Mouse (Mus musculus): ENCODE results near the gene Zfp626. TPM values are rescaled to one million over a fixed set of nuclear protein-coding genes. Genes with fewer than 3 reads are reported as not detected.
A peak's percentile ranks its signal among the peaks of the same experiment; 100 is the strongest.
"Not testable (repeated sequence)": the region's sequence is repeated elsewhere in the genome, so short reads cannot be mapped to it uniquely, and the experiment has no call there.

Gene Zfp626
- polyA plus RNA-seq (2016; fragmentation: Nextera tagmentation; extraction: Ambion mirVana): 1.3 and 1.4 TPM in 2 replicates

- not testable (repeated sequence) for ATAC-seq (ENCODE audit: insufficient number of reproducible peaks, low FRiP score); H3K4me2 ChIP-seq; H3K9me3 ChIP-seq (replicated peaks); H3K4me3 ChIP-seq; H3K4me1 ChIP-seq (replicated peaks); H3K27me3 ChIP-seq (replicated peaks); H3K27ac ChIP-seq (ENCODE audit: poor library complexity, severe bottlenecking); H3K9ac ChIP-seq
- whole genome bisulfite sequencing: 93% methylated on average over 3 of the region's 3 CpGs
- peaks cover 45% of the 10 kb centered on the region for H3K36me3 ChIP-seq
These were observed at the start of gene Zfp626 for GRCm38 (mm10) chr7:27806896-27807295. Gene Zfp626 (plus strand): TSS chr7:27807196.

GRCm38 (mm10) chr7:27765176-27765886 is 41.7 kb upstream of the Zfp626 start:
- Histone ChIP-seq H3K36me3 (no peaks in the 10 kb centered on the region), H3K9ac (no peak overlapping the region), H3K27me3 (replicated peaks) (0 out of 2 replicates have a peak, but pooled peaks cover 7% of the 10 kb centered on the region), H3K9me3 (replicated peaks) (no peaks in the 10 kb centered on the region), H3K4me2 (peak overlapping the region; percentile 71), H3K4me1 (replicated peaks) (peaks cover 2% of the 10 kb centered on the region; the same call in 1 of the 2 replicates), H3K4me3 (peak overlapping the region; percentile 39), H3K27ac (ENCODE audit: poor library complexity, severe bottlenecking) (no peak overlapping the region)
- 4% methylated on average over 16 of the region's 17 CpGs for WGBS
- ATAC-seq (ENCODE audit: insufficient number of reproducible peaks, low FRiP score): no peak

GRCm38 (mm10) chr7:27789306-27789705 is 17.7 kb upstream of the Zfp626 start:
- 82% methylated on average over 5 of the region's 5 CpGs for WGBS
- ATAC-seq (ENCODE audit: insufficient number of reproducible peaks, low FRiP score): no peak
- H3K4me2 ChIP-seq: no peak overlapping the region
- H3K36me3 ChIP-seq: no peaks in the 10 kb centered on the region
- H3K27me3 ChIP-seq (replicated peaks): no peaks in the 10 kb centered on the region
- H3K9me3 ChIP-seq (replicated peaks): peaks cover 8% of the 10 kb centered on the region
- no peak overlapping the region for H3K9ac ChIP-seq
- H3K4me3 ChIP-seq: no peak overlapping the region
- H3K27ac ChIP-seq (ENCODE audit: poor library complexity, severe bottlenecking): no peak overlapping the region
- no peaks in the 10 kb centered on the region for H3K4me1 ChIP-seq (replicated peaks)

GRCm38 (mm10) chr7:27793865-27794264 is 13.1 kb upstream of the Zfp626 start:
- not testable (repeated sequence) for H3K36me3 ChIP-seq; H3K4me2 ChIP-seq; H3K9me3 ChIP-seq (replicated peaks); ATAC-seq (ENCODE audit: insufficient number of reproducible peaks, low FRiP score); H3K9ac ChIP-seq; H3K4me1 ChIP-seq (replicated peaks); H3K4me3 ChIP-seq; H3K27me3 ChIP-seq (replicated peaks); H3K27ac ChIP-seq (ENCODE audit: poor library complexity, severe bottlenecking)
- WGBS: 64% methylated on average over 3 of the region's 3 CpGs

DNA sequence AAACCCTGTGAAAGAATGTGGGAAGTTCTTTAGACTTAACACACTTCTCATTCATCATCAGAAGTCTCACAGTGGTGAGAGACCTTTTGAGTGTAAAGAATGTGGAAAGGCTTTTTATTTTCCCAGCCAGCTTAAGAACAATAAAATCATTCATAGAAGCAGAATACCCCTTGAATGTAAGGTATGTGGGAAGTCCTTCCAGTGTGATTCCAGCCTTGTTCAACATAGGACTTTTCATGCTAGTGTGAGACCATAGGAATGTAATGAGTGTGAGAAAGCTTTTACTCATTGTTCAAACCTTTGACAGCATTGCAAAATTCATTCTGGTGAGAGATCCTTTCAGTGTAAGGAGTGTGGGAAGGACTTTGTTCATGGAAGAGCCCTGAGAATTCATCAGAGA is 12.4 kb upstream of the Zfp626 start:
- Histone ChIP-seq H3K9me3 (replicated peaks) (no peaks in the 10 kb centered on the region; the same call in 1 of the 2 replicates), H3K27ac (ENCODE audit: poor library complexity, severe bottlenecking) (no peak overlapping the region), H3K27me3 (replicated peaks) (no peaks in the 10 kb centered on the region), H3K4me1 (replicated peaks) (peaks cover 7% of the 10 kb centered on the region), H3K9ac (no peak overlapping the region), H3K4me2 (no peak overlapping the region), H3K4me3 (no peak overlapping the region), H3K36me3 (no peaks in the 10 kb centered on the region)
- no peak for ATAC-seq (ENCODE audit: insufficient number of reproducible peaks, low FRiP score)

DNA sequence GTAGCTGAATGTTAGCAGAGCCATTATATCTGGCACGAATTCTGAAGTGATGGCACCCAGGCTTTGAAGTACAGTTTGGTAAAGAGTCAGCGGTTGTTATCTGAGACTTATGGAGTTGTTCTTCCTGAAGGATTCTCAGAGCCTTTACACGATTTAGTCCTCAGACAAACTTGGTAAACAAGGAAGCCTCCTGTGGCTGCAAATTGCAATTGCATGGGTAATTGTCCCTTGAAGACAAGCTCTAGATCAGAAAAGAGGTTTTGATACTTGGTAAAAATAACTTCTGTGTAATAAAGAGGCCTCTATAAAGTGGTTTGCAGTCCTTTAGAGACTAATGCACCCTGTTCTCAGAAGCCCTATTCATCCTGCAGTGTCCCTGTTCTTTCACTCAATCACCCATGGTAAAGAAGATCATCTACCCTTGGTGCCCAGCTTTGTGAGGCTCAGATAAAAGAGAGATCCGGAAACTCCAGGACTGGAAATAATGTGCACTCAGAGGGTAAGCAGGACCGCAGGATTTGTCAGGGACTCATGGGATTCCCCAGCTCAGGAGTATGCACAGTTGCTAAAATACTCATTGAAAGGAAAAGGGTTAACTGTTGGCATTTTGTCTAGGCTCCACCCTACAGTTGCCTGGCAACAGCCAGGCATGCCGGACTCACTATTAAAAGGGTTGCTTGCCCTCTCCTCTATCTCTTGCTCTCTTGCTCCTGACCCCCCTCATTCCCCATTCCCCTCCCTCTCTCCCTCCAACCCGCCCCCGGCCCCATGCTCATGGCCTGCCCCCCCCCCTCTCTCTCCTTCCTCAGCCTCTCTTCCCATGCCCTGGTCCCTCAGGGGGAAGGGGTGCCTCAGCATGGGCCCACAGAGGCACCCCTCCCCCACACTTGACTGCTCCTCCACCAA is 8.8 kb upstream of the Zfp626 start:
- H3K4me3 ChIP-seq: peak overlapping the region; percentile 9; the same call in 1 of the 2 replicates
- H3K9me3 ChIP-seq (replicated peaks): no peaks in the 10 kb centered on the region; the same call in 1 of the 2 replicates
- ATAC-seq (ENCODE audit: insufficient number of reproducible peaks, low FRiP score): peak; percentile 63; the same call in 1 of the 2 replicates
- H3K27me3 ChIP-seq (replicated peaks): no peaks in the 10 kb centered on the region
- H3K27ac ChIP-seq (ENCODE audit: poor library complexity, severe bottlenecking): no peak overlapping the region
- no peak overlapping the region for H3K9ac ChIP-seq
- peaks cover 7% of the 10 kb centered on the region for H3K4me1 ChIP-seq (replicated peaks)
- 27% methylated on average over 8 of the region's 8 CpGs for WGBS
- H3K4me2 ChIP-seq: peak overlapping the region; percentile 49
- no peaks in the 10 kb centered on the region for H3K36me3 ChIP-seq

DNA sequence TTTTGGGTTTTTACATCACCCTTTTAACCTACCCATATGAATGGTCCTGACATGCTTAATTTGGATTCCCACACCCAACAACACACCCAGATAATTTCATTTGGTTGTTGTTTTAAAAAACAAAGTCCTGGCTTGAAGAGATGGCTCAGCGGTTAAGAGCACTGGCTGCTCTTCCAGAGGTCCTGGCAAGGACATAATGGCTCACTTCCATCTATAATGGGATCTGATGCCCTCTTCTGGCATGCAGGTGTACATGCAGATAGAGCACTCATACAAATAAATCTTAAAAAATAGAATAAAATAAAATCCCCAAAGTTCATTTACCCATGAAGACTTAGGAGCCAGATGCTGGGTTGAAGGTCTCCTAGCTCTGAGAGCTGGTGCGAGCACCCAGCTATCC is 5.9 kb upstream of the Zfp626 start:
- 58% methylated on average over 2 of the region's 2 CpGs for WGBS
- Histone ChIP-seq H3K4me1 (replicated peaks) (peaks cover 7% of the 10 kb centered on the region), H3K27me3 (replicated peaks) (no peaks in the 10 kb centered on the region), H3K4me2 (no peak overlapping the region), H3K4me3 (no peak overlapping the region), H3K27ac (ENCODE audit: poor library complexity, severe bottlenecking) (no peak overlapping the region), H3K9me3 (replicated peaks) (no peaks in the 10 kb centered on the region; the same call in 1 of the 2 replicates), H3K36me3 (peaks cover 2% of the 10 kb centered on the region; the same call in 1 of the 2 replicates), H3K9ac (no peak overlapping the region)
- ATAC-seq (ENCODE audit: insufficient number of reproducible peaks, low FRiP score): no peak

DNA sequence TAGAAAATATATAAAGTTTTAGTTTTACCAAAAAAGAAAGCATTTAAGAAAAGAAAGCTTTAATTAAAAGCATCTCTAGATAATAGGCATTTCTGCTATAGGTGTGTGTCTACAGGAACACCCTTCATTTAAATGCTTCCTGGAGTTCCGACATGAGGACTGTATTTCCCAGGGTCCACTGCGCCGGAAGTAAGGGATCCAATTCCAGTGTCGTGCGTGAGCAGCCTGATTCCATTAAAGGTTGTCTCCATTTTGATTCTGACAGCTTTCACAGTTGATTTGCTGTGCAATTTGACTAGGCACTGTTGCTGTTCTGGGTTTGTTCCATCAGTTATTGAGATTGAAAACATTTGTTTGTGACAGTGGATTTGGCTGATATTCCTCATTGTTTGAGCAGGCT is 4.0 kb upstream of the Zfp626 start:
- H3K4me1 ChIP-seq (replicated peaks): peaks cover 7% of the 10 kb centered on the region
- H3K4me3 ChIP-seq: no peak overlapping the region
- no peak overlapping the region for H3K9ac ChIP-seq
- ATAC-seq (ENCODE audit: insufficient number of reproducible peaks, low FRiP score): no peak
- H3K4me2 ChIP-seq: no peak overlapping the region
- 70% methylated on average over 5 of the region's 5 CpGs for WGBS
- no peaks in the 10 kb centered on the region for H3K9me3 ChIP-seq (replicated peaks)
- no peaks in the 10 kb centered on the region for H3K27me3 ChIP-seq (replicated peaks)
- H3K36me3 ChIP-seq: peaks cover 10% of the 10 kb centered on the region
- no peak overlapping the region for H3K27ac ChIP-seq (ENCODE audit: poor library complexity, severe bottlenecking)

DNA sequence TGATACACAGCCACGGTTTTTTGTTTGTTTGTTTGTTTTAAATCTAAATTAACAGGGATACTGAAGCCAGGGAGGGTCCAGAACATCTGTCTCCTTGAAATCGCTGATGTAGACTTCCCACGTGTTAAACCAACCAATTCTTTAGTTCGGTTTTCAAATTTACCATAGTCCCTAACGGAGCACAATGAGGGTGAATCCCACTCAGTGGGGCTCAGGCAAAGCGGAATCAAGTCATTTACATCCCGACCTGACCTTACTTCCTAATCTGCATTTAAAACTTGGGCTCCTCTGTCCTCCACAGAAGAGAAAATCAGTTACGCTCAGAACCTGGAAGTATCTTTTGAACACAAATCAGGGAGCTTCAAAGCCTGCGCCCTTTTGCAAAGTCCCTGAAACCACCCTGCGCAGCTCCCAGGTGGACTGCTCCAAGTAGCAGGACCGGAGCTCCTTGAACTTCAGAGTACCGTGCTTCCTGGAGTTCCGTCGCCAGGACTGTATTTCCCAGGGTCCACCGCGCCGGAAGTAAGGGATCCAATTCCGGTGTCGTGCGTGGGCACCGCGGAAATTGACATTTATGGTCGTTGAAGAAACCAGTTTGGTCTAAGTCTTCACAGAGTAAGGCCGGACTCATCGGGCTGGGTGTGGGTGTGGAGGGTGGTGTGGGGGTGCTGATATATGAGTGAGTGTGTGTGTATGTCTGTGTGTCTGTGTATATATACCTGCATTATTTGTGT is 2.5 kb upstream of the Zfp626 start:
- Histone ChIP-seq H3K9ac (peak overlapping the region; percentile 90), H3K36me3 (peaks cover 25% of the 10 kb centered on the region), H3K9me3 (replicated peaks) (no peaks in the 10 kb centered on the region), H3K27ac (ENCODE audit: poor library complexity, severe bottlenecking) (peak overlapping the region; percentile 12; the same call in 1 of the 2 replicates), H3K4me3 (peak overlapping the region; percentile 80), H3K4me2 (peak overlapping the region; percentile 78), H3K4me1 (replicated peaks) (no peaks in the 10 kb centered on the region), H3K27me3 (replicated peaks) (no peaks in the 10 kb centered on the region)
- WGBS: under 1% methylated on average over 25 of the region's 25 CpGs
- ATAC-seq (ENCODE audit: insufficient number of reproducible peaks, low FRiP score): peak; percentile 89

GRCm38 (mm10) chr7:27807305-27807704 is 309 bp downstream of the Zfp626 start:
- peaks cover 49% of the 10 kb centered on the region for H3K36me3 ChIP-seq
- not testable (repeated sequence) for ATAC-seq (ENCODE audit: insufficient number of reproducible peaks, low FRiP score); H3K9me3 ChIP-seq (replicated peaks); H3K4me3 ChIP-seq; H3K27ac ChIP-seq (ENCODE audit: poor library complexity, severe bottlenecking); H3K27me3 ChIP-seq (replicated peaks); H3K4me2 ChIP-seq; H3K9ac ChIP-seq; H3K4me1 ChIP-seq (replicated peaks)
- 79% methylated on average over 7 of the region's 7 CpGs for WGBS

Measured in heart, embryonic 12.5 days (tissue).